Mouse (Mus musculus): ENCODE measurements at regions not wholly inside any gene's neighbourhood (a gene's known extent, or its start where the extent isn't known, plus 50 kb on each side); places are given as distances from the start of the nearest gene placed in this dataset.

- TF ChIP-seq CTCF (IDR thresholded peaks at IDR 0.05; ENCODE audit: borderline replicate concordance, insufficient read depth, low read length) (no peak), POLR2A (IDR thresholded peaks at IDR 0.05; ENCODE audit: low read depth, low read length) (no peak)
Measured at GRCm38 (mm10) chr10:45986341-45986740, 408.7 kb downstream of the Hace1 start.
